Mouse (Mus musculus) CD4-positive, CD25-positive, alpha-beta regulatory T cell, adult 2 months (primary cell): ENCODE measurements around the gene Gm16181.
"Not testable (repeated sequence)": the region's sequence is repeated elsewhere in the genome, so short reads cannot be mapped to it uniquely, and the experiment has no call there.

ENCODE experiments used
- DNase-seq: peaks from one replicate; pipeline ENCODE4 v3.0.0-alpha.2; 2012; ENCODE audit warnings: low read depth, low spot score

The Gm16181 gene

GRCm38 (mm10) chr17:35232043-35232442, 11.4 kb downstream of the Gm16181 start:
- peak; percentile 91 for DNase-seq

- DNase-seq: peak; percentile 70
Observed at GRCm38 (mm10) chr17:35232659-35233058, 12.0 kb downstream of the Gm16181 start.

- DNase-seq: peak; percentile 64
Observed at GRCm38 (mm10) chr17:35233114-35233980, 12.7 kb downstream of the Gm16181 start, which contains the start of gene Atp6v1g2. Atp6v1g2 (plus strand) TSS chr17:35233660.

- not testable (repeated sequence) for DNase-seq
Observed at GRCm38 (mm10) chr17:35234090-35234489, 13.5 kb downstream of the Gm16181 start.

DNA sequence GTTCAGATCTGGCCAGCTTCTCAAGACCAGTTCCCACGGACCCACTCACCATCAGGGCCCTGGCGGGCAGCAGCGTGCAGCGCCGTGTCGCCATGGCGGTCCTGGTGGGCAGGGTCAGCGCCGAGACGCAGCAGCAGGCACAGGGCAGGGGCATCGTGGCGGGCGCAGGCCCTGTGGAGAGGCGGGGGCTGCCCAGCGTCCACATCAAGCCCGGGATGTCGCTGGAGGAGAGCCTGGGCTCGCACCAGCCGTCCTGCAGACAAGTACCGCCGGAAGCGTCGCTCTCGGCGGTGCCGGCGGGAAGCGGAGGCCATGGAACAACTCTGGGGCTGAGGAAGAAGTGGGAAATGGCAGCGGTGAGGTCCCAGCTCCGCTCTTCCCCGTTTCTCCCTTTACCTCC, 14.3 kb downstream of the Gm16181 start:
- DNase-seq: peak; percentile 62

DNA sequence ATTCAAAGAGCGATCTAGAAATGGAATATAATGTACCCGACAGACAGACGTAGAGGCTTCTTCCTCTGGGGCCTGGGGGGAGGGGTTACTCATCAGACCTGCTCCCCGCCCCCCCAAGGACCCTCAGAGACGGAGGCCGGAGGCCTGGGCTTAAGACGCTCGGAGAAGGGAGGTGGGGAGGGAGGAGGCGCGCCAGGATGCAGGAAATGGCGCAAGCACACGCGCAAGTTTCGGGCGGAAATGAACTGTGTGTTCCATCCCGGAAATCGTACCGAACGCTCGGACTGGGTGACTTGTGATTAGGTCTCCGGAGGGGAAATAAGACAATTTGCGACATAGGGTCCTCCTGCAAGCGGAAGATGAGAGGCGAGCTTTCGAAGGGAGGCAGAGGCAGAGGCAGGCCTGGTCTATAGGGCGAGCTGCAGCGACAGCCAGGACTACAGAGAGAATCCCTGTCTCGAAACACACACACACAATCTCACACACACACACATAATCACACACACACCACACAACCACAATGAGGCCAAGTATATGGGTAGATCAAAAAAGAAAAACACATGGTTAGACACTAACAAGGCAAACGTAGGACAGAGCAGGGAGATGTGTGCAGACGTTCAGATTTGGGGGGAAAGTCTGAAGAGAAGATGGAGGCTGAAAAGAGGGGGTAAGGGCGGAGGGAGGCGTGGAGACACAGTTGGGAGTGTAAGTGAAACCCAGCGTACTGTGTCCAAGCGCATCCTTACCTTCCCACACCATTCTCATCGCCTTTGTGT, 15.2 kb downstream of the Gm16181 start, which contains the start of gene Nfkbil1:
Gene Nfkbil1, minus strand, starts transcription at position 179 of the 776 bp plus-strand sequence.
- DNase-seq: peak; percentile 93

DNA sequence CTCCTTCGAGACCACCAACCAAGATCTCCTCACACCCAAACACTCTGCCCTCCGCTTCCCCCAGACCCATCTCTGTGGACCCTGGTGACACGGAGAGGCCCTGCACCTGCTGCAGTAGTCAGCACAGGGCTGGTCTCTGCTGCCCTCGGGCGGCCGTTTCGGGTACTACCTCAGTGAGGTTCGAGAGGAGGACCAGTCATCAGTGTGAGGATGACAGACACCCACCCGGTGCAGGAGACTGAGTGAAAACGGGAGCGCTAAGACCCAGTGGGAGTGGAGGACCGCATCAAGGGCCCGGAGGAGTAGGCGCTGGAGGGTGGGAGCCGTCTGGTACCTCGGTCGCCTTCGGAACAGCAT, 15.7 kb downstream of the Gm16181 start:
- DNase-seq: peak; percentile 97

DNA sequence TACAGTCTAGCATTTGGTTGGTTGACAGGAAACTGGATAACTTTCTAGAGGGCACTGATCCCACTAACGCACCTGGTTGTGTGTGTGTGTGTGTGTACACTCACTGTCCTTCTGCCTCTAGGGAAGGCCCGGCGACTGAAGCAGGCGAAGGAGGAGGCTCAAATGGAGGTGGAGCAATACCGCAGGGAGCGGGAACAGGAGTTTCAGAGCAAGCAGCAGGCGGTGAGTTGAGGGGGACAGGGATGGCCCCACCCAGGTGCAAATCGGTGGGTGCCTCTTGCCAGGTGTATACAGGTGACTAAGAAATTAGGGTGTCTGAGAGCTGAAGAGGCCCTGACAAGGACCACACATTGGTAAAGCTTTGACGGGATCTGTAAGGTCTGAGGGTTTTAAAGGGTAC, 16.4 kb downstream of the Gm16181 start:
- DNase-seq: no peak

DNA sequence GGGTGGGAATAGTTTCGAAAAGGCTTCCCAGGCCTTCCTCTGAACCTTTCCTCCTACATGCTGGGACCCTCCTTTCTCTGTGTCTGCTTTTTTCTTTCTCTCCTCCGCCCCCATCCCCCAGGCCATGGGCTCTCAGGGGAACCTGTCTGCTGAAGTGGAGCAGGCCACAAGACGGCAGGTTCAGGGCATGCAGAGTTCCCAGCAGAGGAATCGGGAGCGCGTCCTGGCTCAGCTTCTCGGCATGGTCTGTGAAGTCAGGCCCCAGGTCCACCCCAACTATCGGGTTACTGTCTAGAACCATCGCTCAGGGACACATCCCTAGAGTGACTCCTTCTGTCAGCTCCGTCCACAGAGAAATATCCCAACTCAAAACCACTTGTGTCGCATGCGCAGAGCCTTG, 16.9 kb downstream of the Gm16181 start:
- no peak for DNase-seq

DNA sequence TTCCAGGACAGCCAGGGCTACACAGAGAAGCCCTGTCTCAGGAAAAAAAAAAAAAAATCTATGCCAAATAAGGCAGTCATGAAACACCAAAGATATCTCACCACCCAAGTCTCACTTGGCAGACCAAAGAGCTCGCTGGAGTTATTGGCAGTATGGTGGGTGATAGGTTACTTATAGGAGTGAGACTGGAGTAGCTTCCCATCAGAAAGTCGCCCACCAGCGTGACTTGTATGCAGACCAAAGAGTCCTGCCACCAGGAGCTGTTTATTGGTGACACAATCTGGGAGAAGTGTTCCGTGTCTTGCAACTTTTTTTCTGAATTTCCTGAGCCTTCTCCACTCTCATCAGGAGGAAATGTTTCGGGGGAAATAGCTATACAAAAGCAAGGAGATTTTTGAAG, 19.1 kb downstream of the Gm16181 start:
- DNase-seq: no peak

DNA sequence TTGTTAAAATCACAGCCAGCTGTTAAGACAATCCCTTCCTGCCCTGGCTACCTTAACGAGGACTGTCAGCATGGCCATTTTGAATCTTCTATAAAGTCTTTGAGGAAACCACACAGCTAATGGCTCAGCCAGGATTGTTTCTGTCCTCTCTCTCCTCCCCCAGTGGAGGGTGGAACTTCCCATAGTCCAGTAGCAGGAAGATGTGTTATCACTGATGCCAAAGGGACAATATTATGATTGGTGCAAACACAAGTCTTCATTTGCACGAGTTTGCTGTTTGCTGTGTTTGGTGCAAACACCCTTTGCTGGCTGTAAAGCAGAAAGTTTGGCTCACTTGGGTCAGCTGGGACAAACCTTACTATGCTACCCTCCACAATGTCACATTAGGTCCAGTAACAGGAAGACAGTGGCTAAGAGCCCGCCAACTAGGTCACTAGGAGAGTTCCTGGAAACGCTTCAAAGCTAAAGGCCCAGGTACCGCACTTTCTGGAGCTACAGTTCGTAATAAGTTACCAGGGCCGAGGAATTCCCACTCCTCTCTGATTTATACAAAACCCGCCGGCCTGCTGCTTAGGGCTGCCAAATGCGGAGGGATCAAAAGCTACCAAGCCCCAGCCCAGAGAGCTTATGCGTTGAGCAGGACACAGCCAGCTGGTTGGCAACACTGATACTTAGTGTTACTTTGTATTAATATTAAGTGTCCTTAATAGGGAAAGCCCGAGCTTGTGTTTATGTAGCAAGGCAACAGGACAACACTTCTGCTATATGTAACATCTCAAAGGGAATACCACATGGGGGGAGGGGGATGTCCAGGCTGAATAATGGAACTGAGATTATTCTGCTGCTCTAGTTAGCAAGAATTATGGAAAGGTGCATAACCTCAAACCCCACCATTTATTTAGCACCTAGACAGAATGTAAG, 20.0 kb downstream of the Gm16181 start:
- no peak for DNase-seq

DNA sequence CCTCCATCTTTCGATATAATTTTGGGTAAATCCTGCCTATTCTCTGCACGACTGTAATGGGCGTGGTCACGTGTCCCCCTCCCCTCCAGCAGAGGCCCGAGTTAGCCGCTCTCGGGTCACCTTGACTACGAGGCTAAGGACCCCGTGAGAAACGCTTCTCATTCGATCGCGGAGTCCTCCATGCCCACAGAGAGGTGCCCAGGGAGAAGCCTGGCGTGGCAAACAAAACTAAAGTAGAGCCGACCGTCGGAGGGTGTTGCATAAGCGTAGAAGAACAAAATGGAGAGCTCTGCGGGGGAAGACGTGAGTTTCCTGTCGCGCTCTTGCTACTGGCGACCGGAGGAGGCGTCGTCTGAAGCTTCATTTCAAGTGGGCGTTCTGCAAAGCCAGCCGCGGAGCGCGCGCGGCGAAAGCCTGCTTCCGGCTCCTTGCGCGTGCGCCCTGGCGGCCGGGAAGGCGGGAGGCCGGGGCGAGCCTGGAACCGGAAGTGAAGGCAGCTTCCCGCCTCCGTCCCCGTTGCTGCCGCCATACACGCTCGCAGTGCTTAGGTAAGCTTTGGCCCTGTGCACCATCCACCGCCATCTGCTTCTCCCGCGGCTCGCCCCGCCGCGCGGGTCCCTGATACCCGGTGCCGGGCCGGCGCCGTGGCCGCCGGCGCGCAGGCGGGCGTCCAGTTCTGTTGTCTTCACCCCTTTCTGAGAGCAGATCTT, 20.8 kb downstream of the Gm16181 start, which contains the start of gene Ddx39b:
Gene Ddx39b, plus strand, starts transcription at position 442 of the 710 bp plus-strand sequence.
- DNase-seq: peak; percentile 98

DNA sequence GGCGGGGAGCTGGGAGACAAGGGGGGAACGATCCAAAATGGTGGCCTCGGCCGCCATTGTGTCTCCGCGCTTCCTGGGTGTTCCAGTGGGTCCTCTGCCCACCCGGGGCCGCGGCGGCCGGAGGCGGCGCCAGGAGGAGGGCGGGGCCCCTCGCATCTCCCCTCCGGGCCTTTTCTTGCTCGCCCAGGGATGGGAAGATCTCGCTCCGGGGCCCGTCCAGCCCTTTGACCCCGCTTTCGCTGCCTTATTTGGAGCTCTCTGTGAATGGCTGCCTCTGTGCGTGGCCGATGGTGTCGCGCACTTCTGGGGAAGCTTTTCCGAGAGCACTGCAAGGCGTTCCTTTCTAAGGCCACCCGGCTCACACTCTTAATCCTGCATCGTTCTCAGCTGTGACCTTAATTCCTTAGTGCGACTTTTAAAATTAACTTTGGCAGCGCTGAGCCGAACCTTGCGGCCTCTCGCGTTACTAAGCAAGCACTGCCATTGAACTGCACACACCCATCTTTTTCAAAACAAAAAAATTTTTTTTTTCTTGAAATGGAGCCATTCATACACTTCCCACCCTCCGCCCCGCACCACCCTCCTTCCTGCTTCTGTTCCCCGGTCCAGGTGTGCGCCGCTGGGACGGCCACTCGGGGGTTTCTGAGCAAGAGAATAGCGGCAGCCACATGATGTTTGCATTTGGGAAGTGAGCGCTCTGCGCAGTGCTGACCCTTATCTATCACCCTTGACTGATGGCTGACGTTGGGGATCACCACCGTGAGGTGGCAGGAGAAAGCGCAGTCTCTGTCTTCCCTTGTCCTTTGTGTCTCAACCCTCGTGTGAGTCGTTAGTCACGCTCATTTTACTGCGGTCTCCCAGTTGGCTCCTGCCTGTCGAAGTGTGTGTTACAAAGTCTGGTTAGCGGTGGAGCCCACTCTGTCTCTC, 21.6 kb downstream of the Gm16181 start:
- peak; percentile 76 for DNase-seq

DNA sequence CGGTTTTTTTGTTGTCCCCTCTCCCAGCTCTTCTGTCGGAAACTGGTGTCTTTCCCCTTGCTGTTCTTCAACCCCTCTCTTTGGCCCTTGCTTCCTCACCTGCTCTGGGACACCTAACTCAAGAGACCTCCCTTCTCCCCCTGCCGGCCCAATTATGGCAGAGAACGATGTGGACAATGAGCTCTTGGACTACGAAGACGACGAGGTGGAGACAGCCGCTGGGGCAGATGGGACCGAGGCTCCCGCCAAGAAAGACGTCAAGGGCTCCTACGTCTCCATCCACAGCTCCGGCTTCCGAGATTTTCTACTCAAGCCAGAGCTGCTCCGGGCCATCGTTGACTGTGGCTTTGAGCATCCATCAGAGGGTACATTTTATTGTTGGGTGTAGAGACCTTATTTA, 22.5 kb downstream of the Gm16181 start:
- DNase-seq: peak; percentile 49

DNA sequence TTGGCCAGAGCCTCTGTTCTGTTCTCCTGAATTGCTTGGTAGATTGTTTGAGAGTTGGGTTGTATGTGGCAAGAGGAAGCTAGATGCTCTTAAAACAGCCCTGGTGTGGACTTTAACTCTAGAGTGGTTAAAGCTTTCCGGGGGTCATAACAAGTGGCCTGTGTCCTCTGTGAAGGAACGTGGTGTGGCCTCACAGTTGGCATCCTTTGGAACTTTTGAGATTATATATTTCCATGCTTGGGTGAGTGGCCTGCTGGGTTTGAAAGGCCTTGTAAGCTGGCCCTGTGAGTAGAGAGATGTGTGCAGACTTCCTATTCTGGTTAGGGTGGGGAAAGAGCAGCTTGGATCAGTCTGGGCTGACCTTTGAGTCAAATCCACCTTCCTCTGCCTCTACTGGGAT, 24.4 kb downstream of the Gm16181 start:
- no peak for DNase-seq

GRCm38 (mm10) chr17:35245731-35246623, 25.3 kb downstream of the Gm16181 start:
- peak; percentile 82 for DNase-seq

DNA sequence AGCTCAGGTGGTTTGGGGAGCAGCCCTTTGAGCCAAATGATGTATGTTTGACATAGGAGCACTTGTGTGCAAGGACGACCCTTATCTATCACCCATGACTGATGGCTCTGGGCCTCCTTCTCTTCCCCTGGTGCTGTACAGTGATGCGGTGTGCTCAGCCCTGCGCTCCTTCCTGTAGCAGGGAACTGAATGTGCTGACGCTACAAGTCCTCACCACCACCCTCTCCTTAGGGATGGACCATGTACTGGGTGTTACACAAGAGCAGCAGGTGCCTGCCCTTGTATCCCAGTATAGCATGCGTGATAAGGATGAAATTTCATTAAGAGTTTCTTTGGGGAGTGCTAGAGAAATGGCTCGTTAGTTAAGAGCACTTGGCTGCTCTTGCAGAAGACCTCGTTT, 26.5 kb downstream of the Gm16181 start:
- no peak for DNase-seq

DNA sequence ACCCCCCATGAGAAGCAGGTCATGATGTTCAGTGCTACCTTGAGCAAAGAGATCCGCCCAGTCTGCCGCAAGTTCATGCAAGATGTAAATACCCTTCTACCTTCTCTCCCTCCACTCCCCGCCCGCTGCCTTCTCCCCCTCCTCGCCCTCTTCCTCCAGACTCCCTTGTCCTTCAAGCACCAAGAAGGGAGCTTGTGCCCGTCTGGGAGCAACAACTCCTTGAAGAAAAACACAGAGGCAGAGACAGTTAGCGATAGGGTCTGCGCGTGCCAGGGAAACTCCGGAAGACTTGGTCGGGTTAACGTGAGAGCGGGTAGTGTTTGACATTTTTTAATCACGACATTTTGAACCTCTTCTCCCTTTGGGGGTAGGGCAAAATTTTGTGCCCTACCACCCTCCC, 28.4 kb downstream of the Gm16181 start:
- DNase-seq: no peak
